Mouse (Mus musculus): ENCODE results near the gene Rab5b.

Rab5b gene

GRCm38 (mm10) chr10:128697072-128697725 is 1.1 kb upstream of the Rab5b start:
- no peak for DNase-seq

- DNase-seq: no peak
Measured at GRCm38 (mm10) chr10:128695411-128695991, 563 bp downstream of the Rab5b start.

- no peak for DNase-seq
Measured at GRCm38 (mm10) chr10:128674469-128675008, 21.5 kb downstream of the Rab5b start.

GRCm38 (mm10) chr10:128673763-128674468 is 22.1 kb downstream of the Rab5b start, which contains the start of gene Suox:
Gene Suox, minus strand, starts transcription at chr10:128674073.
- peak; percentile 77 to 84 for DNase-seq

GRCm38 (mm10) chr10:128671148-128671547 is 24.9 kb downstream of the Rab5b start:
- no peak for DNase-seq

DNA sequence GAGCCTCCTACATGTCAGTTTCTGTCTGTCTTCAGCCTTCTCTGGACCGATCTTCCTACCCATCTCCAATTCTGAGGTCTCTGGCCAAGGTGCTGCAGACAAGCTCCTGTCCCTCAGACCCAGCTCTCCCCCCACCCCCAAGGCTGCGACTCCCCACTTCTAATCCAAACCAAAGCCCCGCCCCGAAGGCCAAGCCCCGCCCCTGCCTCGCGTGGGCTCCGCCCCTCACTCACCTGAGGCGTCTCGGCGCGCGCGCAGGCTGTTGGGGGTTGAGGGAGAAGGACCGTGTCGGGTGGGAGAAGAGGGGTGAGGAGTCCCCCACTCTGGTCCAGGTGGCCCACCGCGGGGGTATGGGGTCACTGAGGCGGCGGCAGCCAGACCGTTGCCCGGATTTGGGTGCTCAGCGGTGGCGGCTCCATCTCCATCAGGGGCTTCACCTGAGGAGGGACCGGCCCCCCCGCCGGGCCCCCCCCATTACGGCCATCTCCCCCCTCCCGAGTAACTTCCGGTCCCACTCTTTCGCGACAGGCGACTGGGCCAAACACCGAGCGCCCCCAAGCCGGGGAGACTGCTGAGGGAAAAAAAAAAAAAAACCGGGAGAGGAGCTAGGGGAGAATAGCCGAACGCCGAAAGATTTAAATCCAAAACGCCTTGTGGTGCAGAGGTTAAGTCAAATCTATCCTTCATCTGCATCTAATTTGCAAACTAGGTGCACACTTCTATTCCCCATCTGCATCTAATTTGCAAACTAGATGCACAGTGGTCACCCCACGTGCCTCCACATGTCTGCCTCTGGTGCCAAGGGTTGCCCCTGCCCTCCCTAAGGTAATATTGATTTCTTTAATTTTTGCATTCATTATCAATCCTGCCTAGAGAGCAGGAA is 27.0 kb downstream of the Rab5b start:
- DNase-seq: peak; percentile 32 to 63

DNA sequence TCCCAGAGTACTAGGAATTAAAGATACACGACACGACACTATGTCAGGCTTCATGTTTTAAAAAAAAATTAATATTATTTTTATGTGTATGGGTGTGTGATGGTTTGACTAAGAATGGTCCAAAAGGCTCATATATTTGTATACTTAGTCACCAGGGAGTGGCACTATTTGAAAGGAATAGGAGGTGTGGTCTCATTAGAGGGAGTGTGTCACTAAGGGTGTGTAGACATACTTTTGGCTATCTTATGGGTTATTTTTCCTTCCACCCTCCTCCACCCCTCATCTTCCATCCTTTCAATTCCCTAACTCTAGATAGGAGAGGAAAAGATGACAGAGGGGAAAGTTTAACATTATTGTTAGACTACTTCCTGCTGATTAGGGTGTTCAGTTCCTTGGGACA is 30.3 kb downstream of the Rab5b start:
- DNase-seq: no peak

- DNase-seq: no peak
Measured at GRCm38 (mm10) chr10:128665307-128665706, 30.8 kb downstream of the Rab5b start.

- DNase-seq: no peak
Measured at GRCm38 (mm10) chr10:128664808-128665207, 31.3 kb downstream of the Rab5b start.

DNA sequence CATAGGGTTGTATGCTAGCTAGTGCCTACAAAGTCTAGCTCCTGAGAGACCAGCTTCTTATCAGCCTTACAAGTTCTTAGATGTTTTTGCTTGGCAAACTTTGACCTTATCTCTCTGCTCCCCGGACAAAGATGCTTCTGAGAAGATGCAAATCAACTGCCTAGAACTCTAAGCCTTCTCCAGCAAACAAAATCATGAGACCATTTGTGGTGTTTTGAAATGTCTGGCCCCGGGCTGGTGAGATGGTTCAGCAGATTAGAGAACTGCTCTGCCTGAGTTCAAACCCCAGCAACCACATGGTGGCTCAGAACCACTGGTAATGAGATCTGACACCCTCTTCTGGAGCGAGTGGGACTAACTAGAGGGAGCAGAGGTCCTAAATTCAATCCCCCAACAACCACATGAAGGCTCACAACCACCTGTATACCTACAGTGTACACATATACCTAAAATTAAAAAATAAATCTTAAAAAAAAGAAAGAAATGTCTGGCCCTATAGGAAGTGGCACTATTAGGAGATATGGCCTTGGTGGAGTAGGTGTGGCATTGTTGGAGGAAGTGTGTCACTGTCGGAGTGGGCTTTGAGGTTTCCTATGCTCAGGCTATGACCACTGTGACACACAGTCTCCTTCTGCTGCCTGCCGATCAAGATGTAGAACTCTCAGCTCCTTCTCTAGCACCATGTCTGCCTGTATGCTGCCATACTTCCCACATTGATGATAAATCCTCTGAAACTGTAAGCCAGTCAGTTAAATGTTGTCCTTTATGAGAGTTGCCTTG is 32.4 kb downstream of the Rab5b start:
- DNase-seq: no peak

GRCm38 (mm10) chr10:128662465-128662864 is 33.6 kb downstream of the Rab5b start:
- DNase-seq: no peak

DNA sequence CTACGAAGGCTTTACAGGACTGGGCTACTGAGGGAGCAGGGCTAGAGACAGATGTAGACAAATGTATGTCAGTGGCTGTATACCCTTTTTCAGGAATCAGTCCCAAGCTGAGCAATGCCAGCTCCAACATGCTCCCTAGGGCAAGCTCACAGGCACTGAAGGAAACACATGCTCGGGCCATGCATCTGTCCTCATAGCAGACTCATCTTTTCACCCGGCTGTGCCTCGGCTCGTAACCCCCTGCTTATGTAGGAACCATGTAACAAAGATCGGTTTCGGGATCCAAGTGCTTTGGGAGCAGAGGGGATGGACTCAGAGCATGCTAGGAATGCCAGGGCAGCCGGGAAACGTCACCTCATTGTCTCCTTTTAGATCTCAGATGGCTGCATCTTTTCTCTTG is 36.6 kb downstream of the Rab5b start:
- DNase-seq: no peak

DNA sequence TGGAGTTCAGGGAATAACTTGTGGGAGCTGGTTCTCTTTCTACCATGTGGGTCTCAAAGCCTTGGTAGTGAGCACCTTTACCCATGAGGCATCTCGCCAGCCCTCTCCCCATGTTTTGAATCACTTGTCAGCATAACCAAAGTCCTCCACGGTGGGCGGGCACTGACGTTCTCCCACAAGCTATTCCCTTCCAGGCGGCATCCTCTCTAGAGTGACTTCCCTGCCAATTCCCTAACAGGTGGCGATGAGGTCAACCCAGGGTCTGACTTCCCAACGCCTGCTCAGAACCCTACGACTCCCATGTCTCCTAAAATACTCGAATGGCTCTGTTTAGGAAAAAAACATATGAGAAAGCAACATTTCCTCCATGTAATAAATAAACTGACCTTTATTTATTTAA is 38.2 kb downstream of the Rab5b start:
- no peak for DNase-seq

GRCm38 (mm10) chr10:128656731-128657130 is 39.3 kb downstream of the Rab5b start:
- DNase-seq: no peak

GRCm38 (mm10) chr10:128655254-128655653 is 40.8 kb downstream of the Rab5b start:
- no peak for DNase-seq

DNA sequence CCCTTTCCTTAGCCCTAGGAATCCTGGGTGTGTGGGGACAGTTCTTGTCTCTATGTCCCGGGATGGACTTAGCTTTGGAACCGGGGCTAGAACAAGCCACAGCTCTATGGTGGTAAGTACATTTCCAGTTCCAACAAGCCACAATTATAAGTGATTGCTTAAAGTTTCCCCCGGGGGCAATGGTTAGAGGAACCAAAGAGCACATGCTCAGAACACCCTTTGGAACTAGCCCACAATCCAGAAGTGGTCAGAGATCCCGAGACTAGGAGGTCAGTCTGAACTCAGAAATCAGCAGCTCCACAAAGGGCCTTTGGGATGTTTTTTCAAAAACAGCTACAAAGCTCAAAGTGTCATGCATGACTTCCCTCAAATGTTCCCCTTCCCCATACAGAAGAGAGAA is 42.2 kb downstream of the Rab5b start:
- DNase-seq: no peak

DNA sequence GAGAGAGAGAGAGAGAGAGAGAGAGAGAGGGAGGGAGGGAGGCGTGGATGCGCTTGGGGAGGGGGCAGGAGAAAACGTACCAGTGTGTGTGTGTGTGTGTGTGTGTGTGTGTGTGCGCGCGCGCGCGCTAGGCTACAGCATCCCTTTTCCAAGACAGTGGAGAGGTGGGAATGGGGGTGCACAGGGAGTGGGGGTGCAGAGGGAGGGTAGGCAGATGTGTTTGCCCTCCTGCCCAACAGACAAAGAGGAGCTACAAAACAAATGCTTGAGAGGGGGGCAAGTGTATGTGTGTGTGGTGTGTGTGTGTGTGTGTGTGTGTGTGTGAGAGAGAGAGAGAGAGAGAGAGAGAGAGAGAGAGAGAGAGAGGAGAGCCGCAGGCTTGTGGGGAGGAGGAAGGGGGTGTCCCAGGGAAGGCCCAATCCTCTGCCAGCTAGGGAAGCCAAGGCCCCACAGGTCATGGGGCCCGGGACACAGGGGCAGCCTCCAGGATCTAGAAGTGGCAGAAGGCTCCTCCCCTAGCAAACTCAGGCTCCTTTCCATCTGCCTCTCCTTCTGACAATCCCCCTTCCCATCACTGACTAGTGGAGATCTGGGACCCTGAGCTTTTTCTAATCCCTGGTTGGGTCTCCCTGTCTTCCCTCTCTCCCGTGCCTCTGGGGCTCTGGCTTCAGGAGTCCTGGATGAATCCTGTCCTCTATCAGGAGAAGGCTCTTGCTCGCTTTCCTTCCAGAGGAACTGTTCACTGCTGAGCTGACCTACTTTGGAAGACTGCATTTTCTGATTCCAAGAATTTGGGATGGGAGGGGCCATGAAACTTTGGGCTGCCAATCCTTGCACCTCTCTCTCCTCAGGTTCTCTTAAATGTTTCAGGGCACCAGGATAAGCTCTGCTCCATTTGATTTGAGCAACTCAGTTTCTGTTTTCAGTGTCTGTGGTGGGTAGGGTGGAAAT is 49.6 kb downstream of the Rab5b start:
- no peak for DNase-seq

- DNase-seq: no peak
Measured at GRCm38 (mm10) chr10:128645111-128646011, 50.7 kb downstream of the Rab5b start, which contains the start of gene Ikzf4. Gene Ikzf4, minus strand, starts transcription at chr10:128645991.

- no peak for DNase-seq
Measured at GRCm38 (mm10) chr10:128642749-128643148, 53.3 kb downstream of the Rab5b start.

GRCm38 (mm10) chr10:128641871-128642270 is 54.2 kb downstream of the Rab5b start:
- DNase-seq: no peak
